Comparison of ENCODE assay signal across 8 mouse cellular contexts in genomic region chr4:32982041-32982715, GRCm38 (mm10). TPM values are rescaled to one million over a fixed set of nuclear protein-coding genes. Genes with fewer than 3 reads are reported as not detected.
DNase-seq lines count a peak whose midpoint lies in the region; ATAC-seq and TF ChIP-seq lines count a peak whose summit lies in the region.

No protein-coding gene starts in this region.

- peak overlapping the region; percentile 86; the same call in 1 of the 2 replicates for H3K27ac ChIP-seq in embryonic facial prominence, embryonic 12.5 days

- H3K9ac ChIP-seq in embryonic facial prominence, embryonic 12.5 days = no peak overlapping the region

- no peaks in the 10 kb centered on the region for H3K79me2 ChIP-seq in myocyte (ENCODE audit: control insufficient read depth, insufficient read depth)

- peak overlapping the region; percentile 99 for H3K4me2 ChIP-seq in embryonic facial prominence, embryonic 12.5 days (replicated peaks)
- peak overlapping the region; percentile 76 for H3K4me2 ChIP-seq in myocyte (ENCODE audit: low read depth)

- DNase-seq in left cerebral cortex, adult 18-20 months (ENCODE audit: low spot score in 2 of 2) = peak; percentile 14 to 39
- DNase-seq in left cerebral cortex, adult 11 months (ENCODE audit: low spot score) = no peak
- peak; percentile 12 to 22 for DNase-seq in heart, postnatal 36 days
- DNase-seq in left cerebral cortex, adult 8-10 months (ENCODE audit: low spot score in 2 of 2) = peak; percentile 5 to 70
- no peak for DNase-seq in gastrocnemius, adult 8-10 months (ENCODE audit: low spot score in 2 of 2)
- no peak for DNase-seq in ovary, postnatal 14 days (ENCODE audit: low spot score)

- no peak for ATAC-seq in embryonic facial prominence, embryonic 12.5 days (ENCODE audit: insufficient number of reproducible peaks, insufficient read depth, low FRiP score, low TSS enrichment)

- H3K36me3 ChIP-seq in embryonic facial prominence, embryonic 12.5 days = no peaks in the 10 kb centered on the region
- H3K36me3 ChIP-seq in myocyte (ENCODE audit: control insufficient read depth, insufficient read depth) = no peaks in the 10 kb centered on the region

- peak overlapping the region; percentile 82 for H3K4me3 ChIP-seq in embryonic facial prominence, embryonic 12.5 days
- peak overlapping the region; percentile 28 for H3K4me3 ChIP-seq in myocyte

- H3K9me3 ChIP-seq in embryonic facial prominence, embryonic 12.5 days = no peaks in the 10 kb centered on the region

- TF ChIP-seq POLR2A in myocyte (IDR thresholded peaks at IDR 0.05; ENCODE audit: insufficient read length, low read depth) = no peak

- intact Hi-C loops in heart, postnatal 36 days (cut with DNase I) = no loop called here

- WGBS in embryonic facial prominence, embryonic 12.5 days = 1% methylated on average over 15 of the region's 15 CpGs

- H3K27me3 ChIP-seq in embryonic facial prominence, embryonic 12.5 days = peaks cover 12% of the 10 kb centered on the region; the same call in 1 of the 2 replicates
- H3K27me3 ChIP-seq in myocyte (ENCODE audit: control insufficient read depth, insufficient read depth, insufficient read length) = no peaks in the 10 kb centered on the region

- H3ac ChIP-seq in myocyte (ENCODE audit: control insufficient read depth, insufficient read length) = no peak overlapping the region

- H3K4me1 ChIP-seq in embryonic facial prominence, embryonic 12.5 days = peaks cover 10% of the 10 kb centered on the region

TF ChIP-seq in myocyte, 11 proteins besides CTCF, POLR2A, EP300 and RAD21:
- TF ChIP-seq USF1 (IDR thresholded peaks at IDR 0.05; ENCODE audit: low read depth) (no peak), SRF (IDR thresholded peaks at IDR 0.05; ENCODE audit: control insufficient read depth, insufficient read length, low read depth) (no peak), CEBPB (IDR thresholded peaks at IDR 0.05; ENCODE audit: insufficient read depth, poor library complexity, severe bottlenecking) (no peak), MYOD1 (IDR thresholded peaks at IDR 0.05; ENCODE audit: control insufficient read depth in 1 of 3, insufficient read length in 2 of 3, low read depth in 2 of 3) (no peak), TCF12 (IDR thresholded peaks at IDR 0.05; ENCODE audit: insufficient read depth, poor library complexity, severe bottlenecking) (no peak), MYOG (IDR thresholded peaks at IDR 0.05; ENCODE audit: control insufficient read depth in 1 of 3, insufficient read depth in 1 of 3, insufficient read length in 2 of 3, low read depth in 2 of 3) (no peak), POLR2AphosphoS2 (IDR thresholded peaks at IDR 0.05; ENCODE audit: insufficient read length, low read depth) (no peak), TCF3 (IDR thresholded peaks at IDR 0.05; ENCODE audit: insufficient read length, low read depth) (no peak), MAX (IDR thresholded peaks at IDR 0.05; ENCODE audit: low read depth) (no peak), REST (IDR thresholded peaks at IDR 0.05; ENCODE audit: insufficient read depth, insufficient read length) (no peak), E2F4 (IDR thresholded peaks at IDR 0.05; ENCODE audit: insufficient read depth) (no peak)

RNA-seq across cellular contexts. Expression of gene Rragd, which starts 0.7 kb away (rescaled TPM):
- 10 to 100 TPM; 94.8 to 95.0 TPM for total RNA-seq in left cerebral cortex, adult 18-20 months (2021)
- polyA plus RNA-seq in embryonic facial prominence, embryonic 12.5 days (2016; fragmentation: Nextera tagmentation; extraction: Ambion mirVana) = 16.1 and 19.6 TPM in 2 replicates
- 10 to 100 TPM; 89.1 to 92.1 TPM for total RNA-seq in heart, postnatal 36 days (2021)
- total RNA-seq in left cerebral cortex, adult 8-10 months (2022) = 100 to 1,000 TPM in 2 of 4 experiments, 10 to 100 TPM in 2; 95.8 to 117 (median 104) TPM
- polyA plus RNA-seq in myocyte (2012; fragmentation: generic; extraction: Trizol) = 7.9 TPM
- 100 to 1,000 TPM; 200 to 232 (median 207) TPM for total RNA-seq in gastrocnemius, adult 8-10 months (2022)

RNA-seq across cellular contexts. Expression of gene Ankrd6, which starts 31.5 kb away (rescaled TPM):
- 10 to 100 TPM; 55.8 to 59.2 TPM for total RNA-seq in left cerebral cortex, adult 18-20 months (2021)
- 12.6 and 12.7 TPM in 2 replicates for polyA plus RNA-seq in embryonic facial prominence, embryonic 12.5 days (2016; fragmentation: Nextera tagmentation; extraction: Ambion mirVana)
- 1 to 10 TPM; 3.6 to 7.4 TPM for total RNA-seq in heart, postnatal 36 days (2021)
- total RNA-seq in left cerebral cortex, adult 8-10 months (2022) = 10 to 100 TPM; 40.6 to 48.4 (median 40.7) TPM
- polyA plus RNA-seq in myocyte (2012; fragmentation: generic; extraction: Trizol) = 0.31 TPM
- 1 to 10 TPM; 3.8 to 5.9 (median 4.8) TPM for total RNA-seq in gastrocnemius, adult 8-10 months (2022)

RNA-seq across cellular contexts. Expression of gene Ube2j1, which starts 49.0 kb away (rescaled TPM):
- total RNA-seq in left cerebral cortex, adult 18-20 months (2021) = 100 to 1,000 TPM; 110 to 117 TPM
- polyA plus RNA-seq in embryonic facial prominence, embryonic 12.5 days (2016; fragmentation: Nextera tagmentation; extraction: Ambion mirVana) = 36.2 and 39.7 TPM in 2 replicates
- 10 to 100 TPM; 41.6 to 42.5 TPM for total RNA-seq in heart, postnatal 36 days (2021)
- 100 to 1,000 TPM; 107 to 123 (median 109) TPM for total RNA-seq in left cerebral cortex, adult 8-10 months (2022)
- polyA plus RNA-seq in myocyte (2012; fragmentation: generic; extraction: Trizol) = 31.4 TPM
- 10 to 100 TPM; 43.6 to 53.6 (median 49.1) TPM for total RNA-seq in gastrocnemius, adult 8-10 months (2022)

Comparison
In these comparisons a context has a peak if more than half of its experiments do, and no peak if none do; other contexts are left out.
1. DNase-seq: peak in left cerebral cortex, adult 18-20 months (2 of 2), heart, postnatal 36 days (2 of 2) and left cerebral cortex, adult 8-10 months (2 of 2); none in left cerebral cortex, adult 11 months (single experiment), gastrocnemius, adult 8-10 months (0 of 2) and ovary, postnatal 14 days (single experiment).
2. RNA of gene Ankrd6, which starts 31.5 kb away (total RNA-seq): 55.8 to 59.2 TPM in left cerebral cortex, adult 18-20 months and 40.6 to 48.4 TPM in left cerebral cortex, adult 8-10 months; 3.6 to 7.4 TPM in heart, postnatal 36 days and 3.8 to 5.9 TPM in gastrocnemius, adult 8-10 months; every median in the first group is over 4 times any median in the second.